Mouse (Mus musculus) limb, embryonic 13.5 days (tissue): Measurements from ENCODE around the gene Bbc3. TPM values are rescaled to one million over a fixed set of nuclear protein-coding genes. Genes with fewer than 3 reads are reported as not detected.
"Not testable (repeated sequence)": the region's sequence is repeated elsewhere in the genome, so short reads cannot be mapped to it uniquely, and the experiment has no call there.

Source experiments
- ATAC-seq: fragments of 200-750 bp; cut with Nextera tagmentation; 2 replicates; pipeline ENCODE4 v1.8.0; 2017; ENCODE audit warnings: low read depth, moderate number of reproducible peaks, moderate TSS enrichment; ENCODE audit not compliant: low FRiP score
- H3K27ac ChIP-seq: fragments of 300-500 bp; sonication (generic); 2 replicates; pipeline ENCODE4 v1.5.1; 2015; ENCODE audit warnings: inconsistent platforms, mild to moderate bottlenecking, moderate library complexity
- H3K27me3 ChIP-seq: fragments of 300-500 bp; sonication (generic); 2 replicates; pipeline ENCODE4 v1.6.1; 2015; ENCODE audit warnings: mild to moderate bottlenecking, inconsistent platforms
- H3K36me3 ChIP-seq: fragments of 300-500 bp; sonication (generic); 2 replicates; pipeline ENCODE4 v1.6.1; 2015; ENCODE audit warnings: inconsistent platforms, mild to moderate bottlenecking, moderate library complexity
- H3K4me1 ChIP-seq: fragments of 300-500 bp; sonication (generic); 2 replicates; pipeline ENCODE4 v1.6.1; 2015; ENCODE audit warnings: inconsistent platforms
- H3K4me2 ChIP-seq: fragments of 300-500 bp; sonication (generic); replicated peaks from 2 replicates; pipeline ENCODE4 v1.6.1; 2015; ENCODE audit warnings: inconsistent platforms, mild to moderate bottlenecking, moderate library complexity
- H3K4me3 ChIP-seq: fragments of 300-500 bp; sonication (generic); 2 replicates; pipeline ENCODE4 v1.5.1; 2015; ENCODE audit warnings: moderate library complexity, mild to moderate bottlenecking, inconsistent platforms
- H3K9ac ChIP-seq: fragments of 300-500 bp; sonication (generic); 2 replicates; pipeline ENCODE4 v1.6.1; 2015; ENCODE audit warnings: mild to moderate bottlenecking, inconsistent platforms
- H3K9me3 ChIP-seq: fragments of 300-500 bp; sonication (generic); 2 replicates; pipeline ENCODE4 v1.6.1; 2016; ENCODE audit warnings: inconsistent platforms
- WGBS: fragments of 180-500 bp; shearing (Covaris S2); methylation state at CpG from one replicate; pipeline ENCODE4 v1.1.7; 2015; 5-methylcytosine and 5-hydroxymethylcytosine counted together
- polyA plus RNA-seq: library from polyadenylated mRNA; unstranded; fragments of >200 nt; fragmentation: Nextera tagmentation; extraction: Ambion mirVana; gene quantifications from 2 replicates; pipeline ENCODE4 v1.2.1, GENCODE M21; 2015

Gene Bbc3
- polyA plus RNA-seq = 5.0 and 5.1 TPM in 2 replicates

- peaks cover 47% of the 10 kb centered on the region for H3K4me1 ChIP-seq
- not testable (repeated sequence) for ATAC-seq
Measured at GRCm38 (mm10) chr7:16308093-16308492, at the start of gene Bbc3. TSS of gene Bbc3 (plus strand) at chr7:16308393.

GRCm38 (mm10) chr7:16259110-16259590 lies 49.0 kb upstream of the Bbc3 start, which contains the start of gene C5ar1:
TSS of gene C5ar1 (minus strand) at chr7:16259540.
- ATAC-seq = no peak
- Histone ChIP-seq H3K4me2 (no peak within 1 kb of the TSS), H3K27me3 (no peaks in the 10 kb centered on the region), H3K9me3 (no peaks in the 10 kb centered on the region), H3K9ac (no peak within 1 kb of the TSS), H3K36me3 (no peaks in the 10 kb centered on the region), H3K27ac (no peak within 1 kb of the TSS), H3K4me3 (no peak within 1 kb of the TSS), H3K4me1 (no peaks in the 10 kb centered on the region)
- WGBS = 82% methylated on average over 5 of the region's 5 CpGs

More at GRCm38 (mm10) chr7:16308093-16308492, at the start of gene Bbc3:
- H3K36me3 ChIP-seq, H3K9me3 ChIP-seq, H3K27ac ChIP-seq: not testable (repeated sequence)
- Histone ChIP-seq H3K9ac (peak within 1 kb of the TSS; percentile 68; the same call in 1 of the 2 replicates), H3K27me3 (peaks cover 32% of the 10 kb centered on the region), H3K4me3 (peak within 1 kb of the TSS; percentile 67), H3K4me2 (peak within 1 kb of the TSS; percentile 100)
- WGBS = 53% methylated on average over 1 of the region's 1 CpGs

DNA sequence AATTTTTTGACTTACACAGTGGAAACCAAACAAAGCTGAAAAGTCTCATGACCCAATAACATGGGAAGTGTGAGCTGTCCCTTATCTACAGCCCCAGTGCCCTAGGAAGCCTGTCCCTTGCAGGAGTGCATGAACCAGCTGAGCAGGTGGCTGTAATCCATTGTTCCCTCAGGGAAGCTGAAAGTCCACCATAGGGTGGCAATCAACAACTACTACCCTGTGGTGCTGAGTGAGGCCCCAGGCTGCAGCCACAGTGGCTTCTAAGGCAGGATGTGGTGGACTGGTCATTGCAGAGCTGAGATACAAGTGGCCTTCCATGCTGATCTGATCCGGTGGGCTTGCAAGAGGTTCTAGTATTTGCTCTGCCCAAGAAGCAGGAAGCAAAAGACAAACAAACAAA lies 47.1 kb upstream of the Bbc3 start:
- Histone ChIP-seq H3K9ac (no peak overlapping the region), H3K4me3 (no peak overlapping the region), H3K9me3 (peaks cover 13% of the 10 kb centered on the region; the same call in 1 of the 2 replicates), H3K4me1 (no peaks in the 10 kb centered on the region), H3K27me3 (no peaks in the 10 kb centered on the region), H3K27ac (no peak overlapping the region), H3K36me3 (no peaks in the 10 kb centered on the region), H3K4me2 (no peak overlapping the region)
- no peak for ATAC-seq
- WGBS = 73% methylated on average over 1 of the region's 1 CpGs

GRCm38 (mm10) chr7:16263015-16263787 lies 45.0 kb upstream of the Bbc3 start:
- no peaks in the 10 kb centered on the region for H3K4me1 ChIP-seq
- no peak overlapping the region for H3K4me2 ChIP-seq
- 29% methylated on average over 8 of the region's 8 CpGs for WGBS
- no peaks in the 10 kb centered on the region for H3K27me3 ChIP-seq
- no peaks in the 10 kb centered on the region for H3K36me3 ChIP-seq
- no peak for ATAC-seq
- no peak overlapping the region for H3K9ac ChIP-seq
- H3K27ac ChIP-seq = no peak overlapping the region
- peaks cover 15% of the 10 kb centered on the region; the same call in 1 of the 2 replicates for H3K9me3 ChIP-seq
- H3K4me3 ChIP-seq = no peak overlapping the region

DNA sequence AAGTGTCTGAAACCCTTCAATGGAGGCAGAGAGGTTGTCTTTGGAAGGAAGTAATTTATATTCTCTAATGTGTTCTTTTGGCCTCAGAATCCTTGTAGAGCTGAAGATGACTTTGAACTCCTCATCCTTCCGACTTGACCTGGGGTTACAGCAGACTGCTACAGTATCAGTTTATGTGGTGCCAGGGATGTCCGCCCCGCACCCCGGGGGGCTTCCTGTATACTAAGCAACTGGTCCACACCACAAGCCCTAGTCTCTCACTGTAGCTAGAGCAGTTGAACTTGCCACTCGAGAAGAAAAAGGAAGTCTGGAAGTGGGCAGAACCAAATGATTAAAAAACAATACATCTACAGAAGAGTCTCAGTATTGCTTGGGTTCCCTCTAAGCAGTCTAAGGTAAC lies 44.4 kb upstream of the Bbc3 start:
- WGBS = 84% methylated on average over 5 of the region's 5 CpGs
- no peak overlapping the region for H3K4me3 ChIP-seq
- H3K36me3 ChIP-seq = no peaks in the 10 kb centered on the region
- H3K9ac ChIP-seq = no peak overlapping the region
- no peak overlapping the region for H3K4me2 ChIP-seq
- H3K27me3 ChIP-seq = no peaks in the 10 kb centered on the region
- no peaks in the 10 kb centered on the region for H3K4me1 ChIP-seq
- no peak overlapping the region for H3K27ac ChIP-seq
- ATAC-seq = no peak
- peaks cover 15% of the 10 kb centered on the region; the same call in 1 of the 2 replicates for H3K9me3 ChIP-seq

DNA sequence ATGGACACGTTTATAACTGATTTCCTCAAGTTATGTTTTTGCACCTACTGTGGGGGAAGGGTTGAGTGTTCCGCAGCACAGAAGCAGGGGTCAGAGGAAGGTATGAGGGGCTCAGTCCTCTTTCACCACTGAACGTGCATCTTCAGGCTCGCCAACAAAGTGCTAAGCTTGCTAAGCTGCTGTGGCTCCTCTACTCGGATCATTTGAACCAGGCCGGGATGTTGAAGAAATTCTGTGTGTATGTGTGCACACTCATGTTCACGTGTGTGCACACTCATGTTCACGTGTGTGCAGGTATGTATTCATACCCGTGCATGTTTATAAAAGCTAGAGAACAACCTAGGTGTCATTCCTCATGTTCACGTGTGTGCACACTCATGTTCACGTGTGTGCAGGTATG lies 42.3 kb upstream of the Bbc3 start:
- H3K36me3 ChIP-seq = peaks cover 3% of the 10 kb centered on the region; the same call in 1 of the 2 replicates
- no peak overlapping the region for H3K4me3 ChIP-seq
- H3K4me2 ChIP-seq = no peak overlapping the region
- H3K9me3 ChIP-seq = peaks cover 15% of the 10 kb centered on the region; the same call in 1 of the 2 replicates
- 86% methylated on average over 11 of the region's 11 CpGs for WGBS
- H3K9ac ChIP-seq = no peak overlapping the region
- H3K27ac ChIP-seq = no peak overlapping the region
- H3K4me1 ChIP-seq = no peaks in the 10 kb centered on the region
- no peaks in the 10 kb centered on the region for H3K27me3 ChIP-seq
- no peak for ATAC-seq

GRCm38 (mm10) chr7:16266593-16266992 lies 41.6 kb upstream of the Bbc3 start:
- not testable (repeated sequence) for H3K4me1 ChIP-seq, H3K36me3 ChIP-seq, H3K27ac ChIP-seq, H3K9ac ChIP-seq, H3K27me3 ChIP-seq, H3K4me2 ChIP-seq, ATAC-seq, H3K4me3 ChIP-seq
- 79% methylated on average over 7 of the region's 7 CpGs for WGBS
- peaks cover 15% of the 10 kb centered on the region; the same call in 1 of the 2 replicates for H3K9me3 ChIP-seq

- Histone ChIP-seq H3K9ac (no peak overlapping the region; the same call in 1 of the 2 replicates), H3K4me2 (0 out of 2 replicates have a peak overlapping the region, but pooled peaks have one; percentile 90), H3K9me3 (0 out of 2 replicates have a peak, but pooled peaks cover 2% of the 10 kb centered on the region), H3K27me3 (peaks cover 4% of the 10 kb centered on the region; the same call in 1 of the 2 replicates), H3K4me3 (no peak overlapping the region), H3K27ac (no peak overlapping the region), H3K4me1 (peaks cover 28% of the 10 kb centered on the region), H3K36me3 (peaks cover 14% of the 10 kb centered on the region)
- ATAC-seq = no peak
- WGBS = 75% methylated on average over 1 of the region's 1 CpGs
Measured at GRCm38 (mm10) chr7:16271139-16271538, 37.1 kb upstream of the Bbc3 start.

GRCm38 (mm10) chr7:16272681-16273080 lies 35.5 kb upstream of the Bbc3 start:
- under 1% methylated on average over 43 of the region's 46 CpGs for WGBS
- Histone ChIP-seq H3K36me3 (peaks cover 29% of the 10 kb centered on the region), H3K27ac (peak overlapping the region; percentile 91), H3K4me1 (peaks cover 28% of the 10 kb centered on the region), H3K9me3 (no peaks in the 10 kb centered on the region), H3K4me2 (peak overlapping the region; percentile 90), H3K9ac (peak overlapping the region; percentile 82), H3K27me3 (peaks cover 4% of the 10 kb centered on the region; the same call in 1 of the 2 replicates), H3K4me3 (peak overlapping the region; percentile 79)
- ATAC-seq = peak; percentile 71

DNA sequence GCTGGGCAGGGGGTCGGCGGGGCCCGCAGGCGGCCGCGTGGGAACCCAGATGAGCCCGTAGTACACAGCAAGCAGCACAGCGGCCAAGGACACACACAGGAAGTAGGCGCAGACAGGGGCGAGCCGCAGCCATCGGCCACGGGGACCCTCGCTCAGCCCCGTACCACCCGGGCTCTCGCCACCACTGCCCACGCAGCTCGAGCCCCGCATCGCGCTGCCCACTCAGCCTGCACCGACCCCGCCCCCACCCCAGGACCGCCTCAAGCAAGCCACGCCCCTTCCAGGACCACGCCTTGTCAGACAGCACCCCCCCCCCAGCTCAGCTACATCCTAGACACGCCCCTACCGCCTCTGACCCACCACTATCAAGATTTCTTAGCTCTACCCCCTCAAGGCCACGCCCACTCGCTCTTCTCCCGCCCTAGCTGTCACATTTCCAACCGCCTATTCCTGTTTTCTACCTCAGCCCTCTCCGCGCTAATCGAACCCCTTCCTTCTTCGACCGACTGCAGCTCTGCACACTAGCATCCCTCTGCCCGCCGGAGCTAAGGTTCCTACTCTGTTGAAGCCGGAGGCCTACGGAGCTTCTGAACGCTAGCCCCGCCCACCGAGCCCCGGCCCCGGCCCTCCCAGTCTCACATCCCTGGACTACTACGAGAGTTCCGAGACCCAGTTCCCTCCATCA lies 35.0 kb upstream of the Bbc3 start, which contains the start of gene Inafm1:
Gene Inafm1, minus strand, starts transcription at position 537 of the 685 bp plus-strand sequence.
- Histone ChIP-seq H3K4me2 (peak within 1 kb of the TSS; percentile 90), H3K36me3 (peaks cover 35% of the 10 kb centered on the region), H3K27ac (peak within 1 kb of the TSS; percentile 91), H3K9ac (peak within 1 kb of the TSS; percentile 82), H3K4me3 (peak within 1 kb of the TSS; percentile 79), H3K9me3 (no peaks in the 10 kb centered on the region), H3K27me3 (peaks cover 4% of the 10 kb centered on the region; the same call in 1 of the 2 replicates), H3K4me1 (peaks cover 28% of the 10 kb centered on the region)
- under 1% methylated on average over 41 of the region's 49 CpGs for WGBS
- ATAC-seq = peak; percentile 86

DNA sequence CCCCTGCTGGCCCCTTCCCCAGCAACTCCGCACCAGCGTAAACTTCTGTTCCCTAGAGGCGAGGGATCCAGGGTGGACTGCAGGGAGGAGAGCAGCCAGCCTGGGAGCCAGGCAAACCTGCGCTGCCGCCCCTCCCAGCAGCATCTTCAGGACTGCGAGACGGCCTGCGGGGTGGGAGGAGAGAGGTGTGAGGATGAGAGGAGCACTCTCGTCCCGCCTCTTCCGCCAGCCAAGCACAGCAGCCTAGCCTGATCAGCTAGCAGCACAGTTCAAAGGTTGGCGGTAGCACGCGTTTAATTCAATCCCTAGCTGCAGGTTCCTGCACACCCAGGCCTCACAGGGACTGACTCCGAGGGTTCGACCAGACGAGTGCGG lies 34.4 kb upstream of the Bbc3 start:
- peak overlapping the region; percentile 91 for H3K27ac ChIP-seq
- H3K4me2 ChIP-seq = peak overlapping the region; percentile 90
- H3K9me3 ChIP-seq = no peaks in the 10 kb centered on the region
- ATAC-seq = peak; percentile 80
- H3K4me3 ChIP-seq = peak overlapping the region; percentile 79
- peak overlapping the region; percentile 69 for H3K9ac ChIP-seq
- H3K36me3 ChIP-seq = peaks cover 40% of the 10 kb centered on the region
- peaks cover 28% of the 10 kb centered on the region for H3K4me1 ChIP-seq
- H3K27me3 ChIP-seq = peaks cover 4% of the 10 kb centered on the region; the same call in 1 of the 2 replicates
- under 1% methylated on average over 17 of the region's 18 CpGs for WGBS
